Mouse (Mus musculus): ENCODE data around the gene Ss18l1.

Ss18l1 gene

DNA sequence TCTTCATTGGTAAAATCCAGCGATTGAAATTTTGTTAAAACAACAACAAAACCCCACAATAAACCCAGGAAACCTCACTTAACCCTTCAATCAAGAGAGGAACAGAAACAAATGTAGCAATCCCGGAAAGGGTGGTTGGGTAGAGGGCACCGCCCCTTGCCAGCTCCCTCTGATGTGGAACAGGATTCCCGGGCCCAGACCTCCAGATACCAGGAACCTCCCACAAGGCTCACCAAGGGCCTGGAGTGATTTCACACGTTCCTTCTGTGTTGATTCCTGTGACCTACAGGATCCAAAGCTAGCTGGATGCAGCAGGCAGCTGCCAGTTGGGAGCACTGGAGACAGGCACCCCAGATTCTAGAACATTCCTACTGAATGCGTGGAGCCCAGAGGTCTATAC is 1.9 kb upstream of the Ss18l1 start:
- no peak for DNase-seq

DNA sequence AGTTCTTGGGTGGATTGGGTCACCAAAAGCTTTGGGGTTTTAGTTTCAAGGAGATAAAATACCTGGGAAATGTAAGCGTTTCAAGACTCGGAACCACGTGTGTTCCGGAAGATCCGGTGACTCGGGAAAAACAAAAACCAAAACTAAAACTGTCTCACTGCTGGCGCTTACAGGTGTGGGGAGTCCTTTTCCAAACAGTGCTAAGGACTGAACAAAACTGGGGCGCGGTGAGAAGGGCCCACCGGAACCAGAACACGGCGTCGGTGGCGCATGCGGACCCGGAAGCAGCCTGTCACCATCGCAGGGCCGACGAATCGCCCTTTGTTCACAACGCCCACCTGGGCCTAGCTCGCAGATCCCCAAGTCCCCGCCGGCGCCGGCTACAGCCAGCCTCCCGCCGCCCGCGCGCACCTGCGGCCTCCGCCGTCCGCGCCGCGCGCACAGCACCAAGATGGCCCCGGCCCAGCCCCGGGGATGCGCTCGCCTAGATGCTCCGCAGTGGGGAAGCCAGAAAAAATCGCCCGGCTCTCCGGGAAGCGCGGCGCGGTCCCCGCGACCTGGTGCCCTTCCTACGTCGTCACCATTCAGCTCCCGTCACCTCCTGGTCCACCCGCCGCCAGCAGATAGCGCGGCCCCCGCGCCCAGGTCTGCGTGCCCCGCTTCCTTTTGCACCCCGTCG is 593 bp upstream of the Ss18l1 start:
- DNase-seq = peak; percentile 62

DNA sequence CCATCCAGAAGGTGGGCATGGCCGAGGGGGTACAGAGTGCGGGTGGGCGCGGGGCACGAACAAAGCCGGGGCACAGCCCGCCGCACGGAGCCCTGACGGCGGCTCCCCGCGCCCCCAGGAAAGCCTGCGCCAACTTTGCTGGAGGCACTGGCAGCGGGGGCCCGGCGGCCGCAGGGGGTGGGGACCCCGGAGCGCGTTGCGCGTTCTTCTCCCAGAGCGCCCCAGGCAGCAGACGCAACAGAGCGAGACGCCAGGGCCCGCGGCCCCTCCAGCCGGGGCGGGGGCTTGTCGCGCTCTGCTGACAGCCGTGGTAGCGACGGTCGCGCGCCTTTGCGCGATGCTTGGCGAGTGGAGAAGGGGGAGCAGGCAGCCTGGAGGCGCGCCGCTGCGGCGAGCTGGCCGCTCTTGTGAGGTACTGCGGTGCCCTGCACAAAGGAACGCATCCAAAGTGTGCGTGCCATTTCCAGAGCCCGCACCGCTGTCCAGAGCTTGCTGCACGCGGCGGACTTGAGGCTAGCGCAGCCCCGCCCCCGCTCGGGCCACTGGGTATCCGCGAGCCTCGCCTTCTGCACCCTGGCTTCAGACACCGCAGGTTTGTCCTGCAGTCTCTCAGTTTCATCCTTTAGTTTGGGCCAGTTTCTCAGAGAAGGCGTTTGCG is 678 bp downstream of the Ss18l1 start:
- DNase-seq = peak; percentile 66

DNA sequence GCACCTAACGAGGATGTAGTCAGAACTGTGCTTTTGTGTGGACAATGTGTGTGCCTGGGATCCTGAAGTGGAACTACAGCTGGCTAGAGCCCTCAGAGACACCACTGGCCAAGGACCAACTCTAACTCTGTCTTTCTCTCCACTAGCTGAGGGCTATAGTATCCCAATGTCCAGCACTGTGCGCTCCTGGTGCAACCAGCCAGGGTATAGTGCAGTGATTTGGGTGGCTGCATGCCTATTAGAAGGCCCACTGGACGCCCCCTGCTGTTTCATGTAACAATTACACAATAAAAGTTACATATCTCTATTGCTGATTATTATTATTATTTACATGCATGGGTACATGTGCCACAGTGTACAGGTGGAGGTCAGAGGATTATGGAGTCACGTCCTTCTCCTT is 3.0 kb downstream of the Ss18l1 start:
- peak; percentile 60 for DNase-seq

DNA sequence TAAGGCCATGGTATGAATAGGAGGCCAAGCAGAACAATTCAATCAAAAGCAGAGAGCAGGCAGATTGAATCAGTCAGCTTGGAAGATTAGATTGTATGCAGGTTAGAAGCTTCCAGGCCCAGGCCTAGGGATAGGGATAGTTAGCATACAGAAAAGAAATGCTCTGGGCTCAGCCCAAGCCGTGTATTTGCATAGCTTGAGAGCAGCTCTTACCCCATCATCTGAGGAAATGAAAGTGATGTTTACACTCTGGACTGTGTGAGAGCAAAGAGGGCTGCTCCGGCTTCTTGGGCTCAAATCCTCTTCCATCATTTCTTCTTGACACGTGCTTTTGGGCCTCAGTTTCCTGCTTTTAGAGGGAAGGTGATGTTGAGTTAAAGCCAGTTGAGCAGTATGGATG is 5.3 kb downstream of the Ss18l1 start:
- no peak for DNase-seq

DNA sequence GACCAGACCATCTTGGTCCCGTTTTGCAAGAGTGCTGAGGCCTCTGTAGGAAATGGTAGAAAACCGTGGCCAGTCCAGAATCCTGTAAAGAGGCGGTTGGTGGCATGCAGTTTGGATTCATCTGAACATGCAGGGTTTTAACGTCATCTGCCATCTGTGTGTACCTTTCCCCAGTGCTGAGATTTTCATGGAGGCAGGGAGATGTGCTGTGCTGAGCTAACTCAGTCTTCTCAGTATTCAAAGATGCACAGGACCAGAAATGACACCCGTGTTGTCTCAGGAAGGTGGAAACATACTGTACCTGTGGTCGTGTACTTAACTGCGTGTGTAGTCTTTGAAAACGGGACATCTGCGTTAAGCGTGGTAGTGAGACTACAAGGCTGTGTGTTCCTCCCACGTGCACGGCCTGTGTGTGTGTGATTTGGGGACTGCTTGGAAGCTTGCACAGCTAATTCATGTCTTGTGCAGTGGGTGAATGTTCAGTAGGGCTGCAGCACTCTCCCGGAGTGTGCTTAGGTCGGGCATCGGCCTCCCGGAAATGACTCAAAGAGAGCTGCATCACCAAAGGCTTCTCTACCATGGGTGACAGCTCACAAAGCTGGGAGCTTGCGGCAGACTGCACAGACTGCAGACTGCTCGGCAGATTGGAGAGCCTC is 5.8 kb downstream of the Ss18l1 start:
- no peak for DNase-seq

DNA sequence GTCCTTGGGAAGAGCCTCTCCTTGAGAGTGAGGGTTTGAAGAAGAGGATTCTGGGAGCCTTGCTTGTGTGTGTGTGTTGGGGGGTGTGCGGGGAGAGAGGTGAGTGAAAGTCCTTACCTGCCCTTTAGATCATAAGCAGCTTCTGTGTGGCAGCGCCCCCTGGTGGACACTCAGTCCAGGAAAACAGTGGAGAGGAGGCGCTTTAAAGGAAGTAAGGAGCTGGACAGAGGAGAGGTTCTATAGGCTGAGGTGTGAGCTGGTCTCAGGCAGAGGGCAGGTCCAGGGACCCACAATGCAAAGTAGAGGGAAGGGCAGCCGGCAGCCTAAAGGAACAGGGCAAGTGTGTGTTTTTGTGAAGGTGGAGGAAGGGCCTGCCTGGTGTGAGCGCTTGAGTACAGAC is 8.7 kb downstream of the Ss18l1 start:
- DNase-seq = peak; percentile 84

DNA sequence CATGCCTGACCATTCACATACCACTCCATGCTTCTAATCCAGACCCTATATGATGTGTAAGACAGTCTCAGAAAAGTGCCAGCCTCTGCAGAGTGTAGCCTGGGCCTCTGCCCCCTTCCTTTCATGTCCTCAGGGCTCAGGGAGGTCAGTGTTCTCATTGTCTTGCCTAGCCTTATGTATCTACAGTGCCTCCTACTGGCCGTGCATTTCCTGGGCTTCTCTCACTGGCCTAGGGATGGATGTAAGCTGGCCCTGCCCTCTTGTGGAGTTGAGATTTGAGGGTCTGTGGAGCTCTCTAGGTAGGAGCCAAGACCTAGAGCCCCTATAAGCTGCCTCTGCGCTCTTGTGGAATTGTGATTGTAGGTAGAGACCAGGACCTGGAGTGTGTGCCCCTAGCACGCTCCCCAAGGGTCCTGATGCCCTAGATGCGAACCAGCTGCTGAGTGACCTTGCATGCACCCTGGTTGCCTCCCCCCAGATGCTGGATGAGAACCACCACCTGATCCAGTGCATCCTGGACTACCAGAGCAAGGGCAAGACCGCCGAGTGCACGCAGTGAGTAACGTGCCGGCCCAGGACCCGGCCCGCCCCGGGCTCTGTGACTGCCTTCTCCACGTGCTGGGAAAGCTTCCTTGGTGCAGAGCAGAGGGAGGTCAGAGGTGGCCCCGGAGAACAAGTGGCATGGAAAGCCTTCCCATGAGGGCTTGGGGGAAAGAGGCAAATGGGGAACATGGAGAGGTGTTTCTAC is 9.9 kb downstream of the Ss18l1 start:
- no peak for DNase-seq

DNA sequence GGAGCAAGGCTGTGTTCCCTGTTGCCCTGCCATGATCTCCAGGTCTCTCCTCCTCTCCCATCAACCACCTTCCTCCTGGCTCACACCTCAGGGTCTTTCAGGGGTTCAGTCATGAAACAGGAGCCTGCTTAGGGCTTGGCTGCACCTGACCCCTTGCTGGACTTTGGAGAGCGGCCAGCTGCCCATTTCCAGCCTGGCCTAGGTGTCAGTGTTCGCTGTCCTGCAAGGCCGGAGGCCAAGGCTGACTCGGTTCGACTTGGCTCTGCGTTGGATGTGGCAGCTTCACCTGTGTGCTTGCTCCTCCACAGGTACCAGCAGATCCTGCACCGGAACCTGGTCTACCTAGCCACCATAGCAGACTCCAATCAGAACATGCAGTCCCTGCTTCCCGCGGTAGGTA is 10.7 kb downstream of the Ss18l1 start:
- DNase-seq = peak; percentile 37

DNA sequence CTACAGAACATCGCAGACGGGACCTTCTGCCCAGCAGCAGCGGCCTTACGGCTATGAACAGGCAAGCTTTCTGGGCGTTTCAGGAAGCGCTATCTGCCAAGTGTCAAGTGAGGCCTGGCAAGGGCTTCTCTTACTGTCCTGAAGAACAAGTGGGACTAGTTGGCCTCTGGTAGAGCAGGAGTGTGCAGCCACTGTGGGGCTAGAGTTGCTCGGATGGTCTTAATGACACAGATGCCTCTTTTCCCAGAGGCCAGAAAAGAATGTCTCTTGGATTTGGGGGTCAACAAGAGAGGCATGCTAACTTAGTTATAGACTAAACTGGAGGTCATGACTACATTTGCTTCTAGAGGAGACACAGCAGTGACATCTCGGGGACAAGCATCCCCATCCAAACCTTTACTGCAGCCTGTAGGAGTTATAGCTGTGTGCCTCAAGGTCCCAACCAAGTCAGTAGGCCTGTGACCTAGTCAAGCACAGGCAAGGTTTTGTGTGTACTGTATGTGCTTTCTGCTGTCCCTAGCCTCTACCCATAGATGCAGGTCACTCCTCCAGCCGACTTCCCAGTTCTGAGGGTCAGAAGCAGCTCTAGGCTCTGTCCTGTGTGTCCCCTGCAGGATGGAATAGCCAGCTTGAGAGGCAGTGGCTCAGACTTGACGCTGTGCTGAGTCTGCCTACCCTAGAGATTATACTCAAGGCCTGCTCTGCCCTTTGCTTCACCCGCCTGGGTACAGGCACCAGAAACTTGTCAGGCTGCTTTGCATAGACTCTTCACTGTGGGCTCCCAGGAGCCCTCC is 21.2 kb downstream of the Ss18l1 start:
- DNase-seq = no peak

DNA sequence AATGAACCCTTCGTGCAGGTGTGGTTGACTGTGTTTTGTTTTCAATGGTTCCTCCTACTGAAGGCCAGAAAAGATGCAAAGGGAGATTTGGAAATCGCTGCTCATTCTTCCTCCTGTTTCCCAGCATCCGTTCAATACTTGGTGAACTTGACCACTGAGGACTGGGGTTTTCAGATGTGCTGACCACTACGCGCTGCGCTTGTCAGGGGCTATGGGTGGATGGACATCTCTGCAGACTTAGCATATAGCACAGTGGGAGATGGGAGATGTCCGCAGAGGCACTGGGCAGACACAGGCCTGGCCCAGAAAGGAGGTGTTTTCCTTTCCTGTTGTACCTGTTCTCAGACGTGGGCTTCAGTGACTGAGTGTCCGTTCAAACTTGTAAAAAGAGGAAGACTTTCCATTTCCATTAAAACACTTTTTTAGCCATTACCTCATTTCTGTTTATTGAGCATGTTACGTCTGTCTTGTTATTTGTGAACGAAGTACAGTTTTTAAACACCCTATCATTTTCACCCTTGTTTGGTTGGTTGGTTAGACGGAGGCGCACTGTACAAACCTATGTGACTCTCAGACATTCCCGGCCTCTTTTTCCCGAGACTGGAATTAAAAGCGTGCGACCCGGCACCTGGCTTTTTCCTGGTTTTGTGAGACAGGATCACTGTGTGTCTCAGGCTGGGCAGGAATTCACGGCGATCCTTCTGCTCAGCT is 27.6 kb downstream of the Ss18l1 start:
- no peak for DNase-seq

DNA sequence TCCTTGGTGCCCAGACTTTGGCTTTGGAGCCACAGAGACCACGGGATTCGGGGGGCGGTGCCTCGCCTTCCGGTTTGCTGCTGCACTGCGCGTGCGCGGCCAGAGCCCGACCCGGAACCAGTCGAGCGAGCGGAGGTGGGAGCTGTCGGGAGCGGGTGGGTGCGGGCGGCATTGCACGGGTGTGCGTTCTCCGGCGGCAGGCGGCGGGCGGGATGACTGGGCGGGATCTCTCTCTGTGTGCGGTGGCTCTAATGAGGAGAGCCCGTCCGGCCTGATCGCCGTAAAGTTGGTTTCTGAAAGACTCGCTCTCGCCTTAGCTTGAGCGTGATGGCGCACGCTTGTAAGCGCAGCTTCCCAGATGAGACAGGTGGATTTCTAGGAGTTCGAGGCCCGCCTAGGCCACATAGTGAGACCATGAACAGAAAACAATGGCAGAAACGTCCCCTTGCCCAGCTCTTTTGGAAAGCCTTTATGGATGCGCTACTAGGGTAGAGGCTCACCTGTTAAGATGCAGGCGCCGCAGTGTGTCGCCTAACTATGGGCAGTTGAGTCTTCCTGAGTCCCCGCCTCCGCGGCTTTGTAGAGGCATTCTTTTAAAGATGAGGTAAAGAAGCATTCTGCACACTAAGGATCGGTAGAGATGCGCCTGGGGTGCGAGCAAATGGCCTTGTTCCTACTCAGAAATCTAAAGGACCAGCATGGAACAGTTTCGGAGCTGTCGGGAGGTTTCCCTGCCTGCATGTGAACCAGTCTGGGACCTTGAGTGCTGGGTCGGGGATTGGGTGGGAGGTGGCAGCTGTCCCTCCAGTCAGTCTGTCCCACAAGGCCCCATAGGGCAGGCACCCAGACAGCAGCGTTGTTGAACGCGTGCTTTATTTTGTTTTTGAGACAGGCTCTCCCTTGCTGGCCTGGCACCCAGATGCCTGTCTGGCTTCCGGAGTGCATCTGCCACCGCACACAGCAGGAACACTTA is 28.5 kb downstream of the Ss18l1 start, which contains the start of gene Mtg2:
Mtg2 (plus strand) TSS at position 108 of the 973 bp plus-strand sequence.
- peak; percentile 96 for DNase-seq

DNA sequence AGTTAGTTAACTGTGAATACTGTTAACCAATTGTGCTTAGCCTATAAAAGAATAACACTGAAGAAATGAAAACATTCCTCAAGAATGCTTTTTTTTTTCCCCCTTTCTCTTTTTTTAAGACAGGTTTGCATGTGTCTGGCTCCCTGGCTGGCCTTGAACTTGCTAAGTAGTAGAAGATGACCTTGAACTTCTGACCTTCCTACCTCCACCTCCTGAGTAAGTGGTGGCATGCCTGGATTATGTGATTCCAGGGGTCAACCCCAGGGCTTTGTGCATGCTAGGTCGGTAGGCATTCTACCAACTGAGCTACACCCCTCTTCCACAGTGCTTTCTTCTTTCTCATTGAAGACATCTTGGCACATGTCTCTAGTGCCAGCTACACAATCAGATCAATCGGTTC is 29.4 kb downstream of the Ss18l1 start:
- DNase-seq = no peak

DNA sequence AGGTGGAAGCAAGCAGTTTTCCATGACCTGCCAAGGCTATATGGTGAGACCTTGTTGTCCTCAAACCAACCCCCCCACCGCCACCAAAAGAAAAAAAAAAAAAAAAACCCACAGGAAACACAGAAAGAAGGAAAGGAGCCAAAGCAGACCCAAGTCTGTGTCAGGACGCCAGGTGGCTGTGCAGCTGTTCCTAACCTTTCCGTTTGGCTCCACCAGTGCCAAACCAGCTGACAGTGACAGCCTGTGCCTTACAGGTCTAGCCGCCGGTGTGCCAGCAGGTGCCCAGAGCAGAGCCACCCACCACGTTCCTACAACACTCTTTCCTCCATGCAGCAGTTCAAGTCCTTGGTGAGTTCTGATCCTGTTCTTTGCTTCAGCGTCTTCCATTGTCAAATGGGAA is 30.6 kb downstream of the Ss18l1 start:
- DNase-seq = no peak

DNA sequence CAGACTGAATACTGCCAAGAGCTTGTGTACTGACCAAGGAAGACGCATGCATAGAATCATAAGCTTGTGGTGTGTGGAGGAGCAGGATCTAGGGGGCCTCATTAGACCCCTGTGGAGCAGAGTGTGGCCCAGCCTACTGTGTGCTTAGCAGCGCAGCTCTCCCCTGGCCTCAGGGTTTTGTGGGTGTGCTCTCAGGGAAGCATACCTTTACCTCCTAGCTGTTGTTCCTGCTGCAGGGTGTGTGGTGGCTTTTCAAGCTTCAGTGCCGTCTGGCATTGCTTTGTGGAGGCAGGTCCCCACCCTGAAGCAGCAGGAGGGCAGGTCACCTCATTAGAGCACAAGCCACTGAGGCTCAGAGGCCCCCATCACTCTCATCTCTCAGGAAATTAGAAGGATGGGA is 35.3 kb downstream of the Ss18l1 start:
- DNase-seq = no peak

DNA sequence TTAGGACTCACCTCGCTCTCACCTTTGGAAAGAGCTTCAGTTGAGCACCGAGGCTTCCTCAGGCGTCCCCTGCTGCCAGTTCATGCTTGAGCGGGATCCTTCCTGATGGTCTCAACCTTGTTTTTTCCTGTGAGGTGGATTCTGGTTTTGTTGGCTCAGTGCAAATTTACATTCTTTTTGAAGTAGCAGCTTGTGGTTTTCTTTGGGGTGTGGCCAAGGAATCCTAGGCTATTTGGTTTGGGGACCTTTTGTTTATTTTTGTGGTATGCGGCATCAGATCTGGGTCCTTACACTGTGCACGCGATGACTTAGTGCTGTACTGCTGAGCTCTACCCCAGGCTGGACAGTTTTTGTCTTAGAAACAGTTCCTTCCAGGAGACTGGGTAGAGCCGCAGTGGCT is 38.4 kb downstream of the Ss18l1 start:
- DNase-seq = no peak

DNA sequence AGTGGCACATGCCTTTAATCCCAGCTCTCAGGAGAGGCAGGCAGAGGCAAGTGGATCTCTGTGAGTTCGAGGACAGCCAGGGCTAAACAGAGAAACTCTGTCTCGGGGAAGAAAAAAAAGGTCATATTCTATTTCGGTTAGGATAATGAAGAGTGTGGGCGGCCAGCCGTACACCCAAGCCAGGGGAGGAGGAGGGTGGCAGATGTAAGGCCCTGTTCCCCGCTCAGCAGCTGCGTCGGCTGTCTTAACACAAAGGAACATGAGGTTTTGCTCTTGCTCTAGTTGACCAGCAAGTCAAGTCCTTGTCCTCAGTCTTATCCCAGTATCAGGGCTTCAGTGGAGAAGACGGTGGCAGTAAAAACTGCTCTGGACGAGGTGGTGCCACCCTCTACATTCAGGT is 40.8 kb downstream of the Ss18l1 start:
- DNase-seq = no peak

DNA sequence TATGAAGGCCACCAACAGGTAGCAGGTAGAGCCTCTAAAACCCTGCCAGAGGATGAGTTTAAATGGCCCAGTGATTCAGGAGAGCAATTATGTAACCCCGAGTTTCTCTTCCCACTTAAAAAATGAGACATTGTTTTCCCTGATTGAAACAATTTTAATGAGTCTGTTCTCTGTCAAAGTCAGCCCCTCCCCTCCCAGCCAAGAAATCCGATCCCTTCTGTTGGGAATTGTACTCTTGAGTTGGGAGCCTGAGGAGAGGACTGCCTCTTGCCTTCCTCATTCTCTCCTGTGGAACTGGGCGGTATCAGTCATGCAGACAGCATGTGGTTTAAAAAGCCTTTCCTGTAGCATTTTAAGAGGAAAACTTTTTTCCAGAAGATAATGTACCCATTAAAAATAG is 42.3 kb downstream of the Ss18l1 start:
- no peak for DNase-seq

DNA sequence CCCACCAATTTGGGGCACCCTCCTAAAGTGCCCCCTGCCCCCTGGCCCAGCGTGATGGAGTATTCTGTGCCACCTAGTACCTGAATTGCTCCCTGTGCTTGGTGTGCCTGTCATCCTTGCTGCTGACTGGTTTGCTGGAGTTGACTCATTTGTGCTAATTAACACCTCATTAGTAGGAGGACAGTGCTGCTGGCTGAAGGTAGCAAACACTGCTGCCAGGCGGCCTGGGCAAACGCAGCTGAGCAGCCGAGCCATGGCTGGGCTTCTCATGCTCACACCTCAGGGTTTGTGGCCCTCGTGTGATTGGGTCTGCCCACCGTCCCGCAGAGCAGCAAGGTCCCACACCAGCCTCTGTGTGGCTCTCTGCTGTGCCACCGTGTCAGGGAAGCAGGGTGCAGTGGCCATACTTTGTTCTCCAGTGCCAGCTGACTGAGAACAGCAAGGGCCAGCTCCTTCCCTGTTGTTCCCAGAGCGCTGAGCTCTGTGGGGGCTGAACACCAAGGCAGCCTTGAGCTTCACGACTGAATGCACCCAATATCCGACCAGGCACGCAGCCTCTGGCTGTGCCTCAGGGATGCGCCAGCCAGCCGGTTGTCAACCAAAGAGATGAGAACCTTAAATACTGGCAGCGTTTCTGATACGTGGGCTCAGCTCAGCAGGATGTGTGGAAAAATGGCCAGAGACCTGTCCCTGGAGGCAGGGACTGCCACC is 43.8 kb downstream of the Ss18l1 start:
- DNase-seq = no peak

DNA sequence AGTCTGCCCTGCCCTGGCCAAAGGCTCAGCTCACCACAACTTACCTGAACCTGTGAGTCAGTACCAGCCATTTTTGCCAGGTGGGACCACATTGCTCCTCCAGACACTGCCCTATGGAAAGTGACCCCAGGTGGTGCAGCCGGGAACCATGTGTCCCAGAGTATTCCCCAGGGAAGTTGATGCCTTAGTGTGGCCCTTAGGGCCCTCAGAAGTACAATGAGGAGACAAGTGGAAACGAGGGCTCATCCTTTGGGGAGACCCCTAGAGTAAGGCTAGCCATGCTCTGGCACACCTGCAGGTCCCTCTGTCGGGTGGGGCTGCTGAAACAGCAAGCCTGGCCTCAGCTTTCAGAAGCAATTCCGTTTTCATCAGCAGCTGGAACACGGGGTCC is 44.3 kb downstream of the Ss18l1 start:
- DNase-seq = no peak

Data from kidney, postnatal 14 days (tissue).